Mouse (Mus musculus) lung, adult 2 months (tissue): ENCODE data around the gene Anapc11.

Source experiments
- CTCF ChIP-seq: fragments of 200-500 bp; IDR thresholded peaks from 2 replicates; pipeline ENCODE4 v1.5.1; 2011; ENCODE audit warnings: mild to moderate bottlenecking, low read length, control low read depth; ENCODE audit not compliant: insufficient read depth
- POLR2A ChIP-seq: fragments of 200-500 bp; IDR thresholded peaks from 2 replicates; pipeline ENCODE4 v1.6.1; 2011; ENCODE audit warnings: low read depth, mild to moderate bottlenecking, control low read depth, low read length, borderline replicate concordance; ENCODE audit errors: extremely low read depth

GRCm38 (mm10) chr11:120578694-120579243 lies 19.5 kb upstream of the Anapc11 start:
- TF ChIP-seq POLR2A, result 0 out of 2 replicates have a peak, but pooled peaks have one; percentile 6
- TF ChIP-seq CTCF, result no peak
